Mouse (Mus musculus): ENCODE data around the gene Sema6d. TPM values are rescaled to one million over a fixed set of nuclear protein-coding genes. Genes with fewer than 3 reads are reported as not detected.
"Not testable (repeated sequence)": the region's sequence is repeated elsewhere in the genome, so short reads cannot be mapped to it uniquely, and the experiment has no call there.

Sema6d gene
- total and polyA plus RNA-seq, 2 experiments from 2014 or later = 31.2 to 90.0 TPM

DNA sequence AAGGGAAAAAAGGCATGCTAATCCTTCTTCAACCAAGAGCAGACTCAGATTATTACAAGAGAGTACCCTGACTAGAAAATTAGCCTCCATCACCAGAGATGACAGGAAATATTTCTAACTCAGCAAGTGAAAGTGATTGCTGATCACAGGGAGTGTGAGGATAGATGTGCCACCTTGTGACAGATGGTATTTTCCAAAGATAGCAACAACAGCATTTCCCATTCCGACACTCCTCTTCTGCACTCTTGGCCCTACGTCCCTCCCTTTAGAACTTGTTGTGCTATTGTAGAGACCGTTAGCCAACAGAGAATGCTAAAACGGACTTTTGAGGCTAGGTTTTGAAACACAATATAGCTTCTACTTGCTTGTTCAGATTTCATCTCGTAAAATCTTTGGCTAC is 243.1 kb downstream of the Sema6d start:
- no peak overlapping the region for H3K4me2 ChIP-seq (ENCODE audit: low read depth, low read length)
- no peaks in the 10 kb centered on the region for H3K27me3 ChIP-seq (ENCODE audit: insufficient read depth, low read length)
- no peaks in the 10 kb centered on the region for H3K4me1 ChIP-seq (ENCODE audit: insufficient read depth, low read length)
- H3K9ac ChIP-seq (replicated peaks; ENCODE audit: low read length) = no peak overlapping the region
- no peak for DNase-seq (ENCODE audit: low spot score)
- H3K27ac ChIP-seq = no peak overlapping the region
- no peak overlapping the region for H3K4me3 ChIP-seq (ENCODE audit: low read length)
- 75% methylated on average over 5 of the region's 5 CpGs for WGBS
- H3K36me3 ChIP-seq (ENCODE audit: insufficient read depth, low read length) = no peaks in the 10 kb centered on the region
- no peak for ATAC-seq
- TF ChIP-seq CTCF (IDR thresholded peaks at IDR 0.05; ENCODE audit: low read depth) = no peak
- no peaks in the 10 kb centered on the region for H3K9me3 ChIP-seq (ENCODE audit: low read length)

DNA sequence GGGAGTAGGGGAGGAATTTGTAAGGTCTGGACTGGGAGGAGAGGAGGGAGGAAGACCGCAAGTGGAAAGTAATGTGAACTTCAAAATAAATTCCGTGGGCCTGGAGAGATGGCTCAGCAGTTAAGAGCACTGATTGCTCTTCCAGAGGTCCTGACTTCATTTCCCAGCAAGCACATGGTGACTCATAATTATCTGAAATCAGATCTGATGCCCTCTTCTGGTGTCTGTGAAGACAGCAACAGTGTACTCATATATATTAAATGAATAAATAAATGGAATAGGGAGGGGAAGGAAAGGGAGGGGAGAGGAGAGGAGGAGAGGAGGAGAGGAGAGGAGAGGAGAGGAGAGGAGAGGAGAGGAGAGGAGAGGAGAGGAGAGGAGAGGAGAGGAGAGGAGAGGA is 244.9 kb downstream of the Sema6d start:
- WGBS = 84% methylated on average over 2 of the region's 2 CpGs
- not testable (repeated sequence) for H3K36me3 ChIP-seq (ENCODE audit: insufficient read depth, low read length); H3K4me2 ChIP-seq (ENCODE audit: low read depth, low read length); ATAC-seq; H3K27ac ChIP-seq; H3K9me3 ChIP-seq (ENCODE audit: low read length); DNase-seq (ENCODE audit: low spot score); H3K4me3 ChIP-seq (ENCODE audit: low read length); H3K27me3 ChIP-seq (ENCODE audit: insufficient read depth, low read length); H3K4me1 ChIP-seq (ENCODE audit: insufficient read depth, low read length); H3K9ac ChIP-seq (replicated peaks; ENCODE audit: low read length)
- TF ChIP-seq CTCF (IDR thresholded peaks at IDR 0.05; ENCODE audit: low read depth) = peak; percentile 39; the same call in 1 of the 2 replicates

GRCm38 (mm10) chr2:124338296-124338695 is 248.5 kb downstream of the Sema6d start:
- ATAC-seq (no peak), DNase-seq (ENCODE audit: low spot score) (no peak)
- WGBS = 68% methylated on average over 6 of the region's 6 CpGs
- Histone ChIP-seq H3K9me3 (ENCODE audit: low read length) (no peaks in the 10 kb centered on the region), H3K4me2 (ENCODE audit: low read depth, low read length) (no peak overlapping the region), H3K27me3 (ENCODE audit: insufficient read depth, low read length) (no peaks in the 10 kb centered on the region), H3K9ac (replicated peaks; ENCODE audit: low read length) (no peak overlapping the region), H3K27ac (no peak overlapping the region), H3K36me3 (ENCODE audit: insufficient read depth, low read length) (no peaks in the 10 kb centered on the region), H3K4me3 (ENCODE audit: low read length) (no peak overlapping the region), H3K4me1 (ENCODE audit: insufficient read depth, low read length) (no peaks in the 10 kb centered on the region)
- TF ChIP-seq CTCF (IDR thresholded peaks at IDR 0.05; ENCODE audit: low read depth) = no peak

DNA sequence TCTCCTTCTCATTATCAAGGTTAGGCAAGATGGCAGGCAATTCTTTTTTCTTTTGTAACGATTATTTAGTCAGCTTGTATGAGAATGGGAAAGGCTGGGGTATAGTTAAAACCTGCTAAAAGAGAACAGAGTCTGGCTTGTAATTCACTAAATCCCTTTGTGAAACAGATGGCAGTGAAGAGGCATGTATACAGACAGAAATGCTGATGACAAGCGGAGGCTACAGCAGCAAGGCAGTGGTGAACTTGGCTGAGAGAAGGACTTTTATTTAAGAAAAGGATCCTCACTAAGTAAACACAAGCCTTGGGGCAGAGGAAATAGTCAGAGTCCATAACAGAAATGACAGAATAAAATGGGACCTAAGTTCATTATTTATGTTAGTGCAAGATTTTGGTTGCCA is 264.4 kb downstream of the Sema6d start:
- DNase-seq (ENCODE audit: low spot score) = no peak
- Histone ChIP-seq H3K36me3 (ENCODE audit: insufficient read depth, low read length) (no peaks in the 10 kb centered on the region), H3K4me3 (ENCODE audit: low read length) (no peak overlapping the region), H3K27me3 (ENCODE audit: insufficient read depth, low read length) (no peaks in the 10 kb centered on the region), H3K9ac (replicated peaks; ENCODE audit: low read length) (no peak overlapping the region), H3K4me2 (ENCODE audit: low read depth, low read length) (no peak overlapping the region), H3K27ac (no peak overlapping the region), H3K4me1 (ENCODE audit: insufficient read depth, low read length) (no peaks in the 10 kb centered on the region), H3K9me3 (ENCODE audit: low read length) (no peaks in the 10 kb centered on the region)
- TF ChIP-seq CTCF (IDR thresholded peaks at IDR 0.05; ENCODE audit: low read depth) = no peak
- ATAC-seq = no peak
- WGBS = 50% methylated on average over 2 of the region's 2 CpGs

DNA sequence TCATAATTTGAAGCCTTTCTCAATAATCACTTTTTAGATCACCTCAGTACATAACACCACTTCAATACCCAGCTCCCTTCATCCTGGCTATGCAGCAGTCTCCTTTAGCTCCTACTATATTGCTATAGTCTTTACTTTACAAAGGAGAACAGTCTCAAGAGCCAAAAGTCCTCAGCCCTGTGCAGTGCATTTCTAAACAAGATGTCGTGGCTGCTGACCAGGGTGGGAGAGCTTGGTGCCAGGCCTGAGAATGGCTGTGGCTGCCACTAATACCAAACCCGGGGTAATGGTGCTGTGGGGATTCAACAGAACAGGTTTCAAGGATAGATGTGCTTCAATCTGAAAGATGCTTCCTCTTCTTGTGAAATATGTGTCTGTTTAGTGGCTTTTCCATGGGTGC is 264.9 kb downstream of the Sema6d start:
- no peak overlapping the region for H3K27ac ChIP-seq
- H3K9ac ChIP-seq (replicated peaks; ENCODE audit: low read length) = no peak overlapping the region
- H3K36me3 ChIP-seq (ENCODE audit: insufficient read depth, low read length) = no peaks in the 10 kb centered on the region
- H3K27me3 ChIP-seq (ENCODE audit: insufficient read depth, low read length) = no peaks in the 10 kb centered on the region
- H3K4me1 ChIP-seq (ENCODE audit: insufficient read depth, low read length) = no peaks in the 10 kb centered on the region
- ATAC-seq (no peak), DNase-seq (ENCODE audit: low spot score) (no peak)
- no peak overlapping the region for H3K4me2 ChIP-seq (ENCODE audit: low read depth, low read length)
- no peak overlapping the region for H3K4me3 ChIP-seq (ENCODE audit: low read length)
- WGBS = 67% methylated on average over 2 of the region's 2 CpGs
- no peaks in the 10 kb centered on the region for H3K9me3 ChIP-seq (ENCODE audit: low read length)
- TF ChIP-seq CTCF (IDR thresholded peaks at IDR 0.05; ENCODE audit: low read depth) = no peak

DNA sequence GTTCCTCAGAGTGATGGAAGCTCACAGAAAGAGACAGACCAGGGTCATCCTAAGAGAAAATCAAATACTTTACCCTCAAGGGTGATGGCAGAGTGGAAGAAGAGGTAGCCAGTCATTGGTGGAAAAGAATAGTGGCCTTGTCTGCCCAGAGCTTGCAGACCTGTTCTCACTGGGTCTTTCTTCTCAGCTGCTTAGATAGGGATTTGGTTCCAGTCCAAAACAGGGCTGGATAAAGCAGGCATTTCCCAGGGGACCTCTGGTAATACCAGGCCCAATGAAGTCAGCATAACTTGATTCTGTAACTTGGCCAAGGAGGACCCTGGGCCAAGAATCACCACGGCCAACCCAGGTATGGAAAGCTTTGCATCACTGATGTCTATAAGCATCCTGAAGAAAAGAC is 279.5 kb downstream of the Sema6d start:
- no peak overlapping the region for H3K4me2 ChIP-seq (ENCODE audit: low read depth, low read length)
- peak overlapping the region; percentile 12; the same call in 1 of the 2 replicates for H3K27ac ChIP-seq
- no peak overlapping the region for H3K9ac ChIP-seq (replicated peaks; ENCODE audit: low read length)
- H3K4me1 ChIP-seq (ENCODE audit: insufficient read depth, low read length) = no peaks in the 10 kb centered on the region; the same call in 1 of the 2 replicates
- WGBS = 44% methylated on average over 1 of the region's 1 CpGs
- no peak for TF ChIP-seq CTCF (IDR thresholded peaks at IDR 0.05; ENCODE audit: low read depth)
- H3K9me3 ChIP-seq (ENCODE audit: low read length) = no peaks in the 10 kb centered on the region
- H3K36me3 ChIP-seq (ENCODE audit: insufficient read depth, low read length) = no peaks in the 10 kb centered on the region
- H3K27me3 ChIP-seq (ENCODE audit: insufficient read depth, low read length) = no peaks in the 10 kb centered on the region
- ATAC-seq (peak; percentile 47; the same call in 1 of the 2 replicates), DNase-seq (ENCODE audit: low spot score) (peak; percentile 73)
- no peak overlapping the region for H3K4me3 ChIP-seq (ENCODE audit: low read length)

GRCm38 (mm10) chr2:124369991-124370390 is 280.2 kb downstream of the Sema6d start:
- no peak overlapping the region for H3K4me3 ChIP-seq (ENCODE audit: low read length)
- ATAC-seq = peak; percentile 92
- TF ChIP-seq CTCF (IDR thresholded peaks at IDR 0.05; ENCODE audit: low read depth) = no peak
- no peaks in the 10 kb centered on the region for H3K27me3 ChIP-seq (ENCODE audit: insufficient read depth, low read length)
- peak; percentile 77 for DNase-seq (ENCODE audit: low spot score)
- no peaks in the 10 kb centered on the region; the same call in 1 of the 2 replicates for H3K4me1 ChIP-seq (ENCODE audit: insufficient read depth, low read length)
- H3K4me2 ChIP-seq (ENCODE audit: low read depth, low read length) = no peak overlapping the region
- WGBS = 33% methylated on average over 2 of the region's 2 CpGs
- no peak overlapping the region for H3K9ac ChIP-seq (replicated peaks; ENCODE audit: low read length)
- H3K36me3 ChIP-seq (ENCODE audit: insufficient read depth, low read length) = no peaks in the 10 kb centered on the region
- no peaks in the 10 kb centered on the region for H3K9me3 ChIP-seq (ENCODE audit: low read length)
- 0 out of 2 replicates have a peak overlapping the region, but pooled peaks have one; percentile 12 for H3K27ac ChIP-seq

Data from hindbrain, postnatal 0 days (tissue).